Mouse (Mus musculus): ENCODE data around the gene Adipor2. TPM values are rescaled to one million over a fixed set of nuclear protein-coding genes. Genes with fewer than 3 reads are reported as not detected.

The Adipor2 gene
- polyA plus RNA-seq, 1 experiment from 2014 or later, result 101 TPM

- ATAC-seq, result no peak
- Histone ChIP-seq H3K27me3 (replicated peaks) (no peaks in the 10 kb centered on the region), H3K4me3 (replicated peaks) (no peak overlapping the region), H3K9ac (no peak overlapping the region), H3K4me1 (replicated peaks) (peaks cover 2% of the 10 kb centered on the region; the same call in 1 of the 2 replicates), H3K36me3 (no peaks in the 10 kb centered on the region), H3K27ac (peak overlapping the region; percentile 66), H3K4me2 (replicated peaks) (no peak overlapping the region), H3K9me3 (no peaks in the 10 kb centered on the region)
- 59% methylated on average over 7 of the region's 7 CpGs for WGBS
Measured at GRCm38 (mm10) chr6:119418392-119419251, 1.1 kb upstream of the Adipor2 start.

- Histone ChIP-seq H3K9ac (no peak overlapping the region), H3K4me2 (replicated peaks) (no peak overlapping the region), H3K4me3 (replicated peaks) (no peak overlapping the region), H3K27ac (0 out of 2 replicates have a peak overlapping the region, but pooled peaks have one; percentile 23), H3K4me1 (replicated peaks) (peaks cover 2% of the 10 kb centered on the region; the same call in 1 of the 2 replicates), H3K27me3 (replicated peaks) (no peaks in the 10 kb centered on the region), H3K36me3 (no peaks in the 10 kb centered on the region), H3K9me3 (no peaks in the 10 kb centered on the region)
- WGBS, result 75% methylated on average over 7 of the region's 7 CpGs
- ATAC-seq, result no peak
Measured at GRCm38 (mm10) chr6:119417821-119418220, 317 bp upstream of the Adipor2 start.

GRCm38 (mm10) chr6:119416643-119417042 is 861 bp downstream of the Adipor2 start:
- Histone ChIP-seq H3K4me3 (replicated peaks) (peak overlapping the region; percentile 28), H3K4me1 (replicated peaks) (peaks cover 2% of the 10 kb centered on the region; the same call in 1 of the 2 replicates), H3K27ac (0 out of 2 replicates have a peak overlapping the region, but pooled peaks have one; percentile 8), H3K9me3 (no peaks in the 10 kb centered on the region), H3K36me3 (no peaks in the 10 kb centered on the region), H3K27me3 (replicated peaks) (no peaks in the 10 kb centered on the region), H3K9ac (no peak overlapping the region), H3K4me2 (replicated peaks) (peak overlapping the region; percentile 39)
- no peak for ATAC-seq
- WGBS, result 57% methylated on average over 6 of the region's 6 CpGs

GRCm38 (mm10) chr6:119414262-119415043 is 3.1 kb downstream of the Adipor2 start:
- Histone ChIP-seq H3K27me3 (replicated peaks) (no peaks in the 10 kb centered on the region), H3K9ac (no peak overlapping the region), H3K9me3 (no peaks in the 10 kb centered on the region), H3K36me3 (no peaks in the 10 kb centered on the region), H3K4me3 (replicated peaks) (peak overlapping the region; percentile 9; the same call in 1 of the 2 replicates), H3K27ac (0 out of 2 replicates have a peak overlapping the region, but pooled peaks have one; percentile 22), H3K4me2 (replicated peaks) (peak overlapping the region; percentile 35; the same call in 1 of the 2 replicates), H3K4me1 (replicated peaks) (peaks cover 2% of the 10 kb centered on the region; the same call in 1 of the 2 replicates)
- ATAC-seq, result no peak
- WGBS, result 67% methylated on average over 15 of the region's 15 CpGs

- H3K4me3 ChIP-seq (replicated peaks), result no peak overlapping the region
- 84% methylated on average over 4 of the region's 4 CpGs for WGBS
- no peak overlapping the region for H3K4me2 ChIP-seq (replicated peaks)
- H3K27ac ChIP-seq, result no peak overlapping the region
- no peaks in the 10 kb centered on the region for H3K27me3 ChIP-seq (replicated peaks)
- no peaks in the 10 kb centered on the region for H3K36me3 ChIP-seq
- no peaks in the 10 kb centered on the region for H3K9me3 ChIP-seq
- no peak overlapping the region for H3K9ac ChIP-seq
- no peak for ATAC-seq
- 0 out of 2 replicates have a peak, but pooled peaks cover 3% of the 10 kb centered on the region for H3K4me1 ChIP-seq (replicated peaks)
Measured at GRCm38 (mm10) chr6:119412588-119412987, 4.9 kb downstream of the Adipor2 start.

GRCm38 (mm10) chr6:119411511-119411910 is 6.0 kb downstream of the Adipor2 start:
- Histone ChIP-seq H3K9me3 (no peaks in the 10 kb centered on the region), H3K9ac (no peak overlapping the region), H3K27me3 (replicated peaks) (no peaks in the 10 kb centered on the region), H3K36me3 (no peaks in the 10 kb centered on the region), H3K4me1 (replicated peaks) (0 out of 2 replicates have a peak, but pooled peaks cover 3% of the 10 kb centered on the region), H3K27ac (no peak overlapping the region), H3K4me3 (replicated peaks) (no peak overlapping the region), H3K4me2 (replicated peaks) (no peak overlapping the region)
- WGBS, result 88% methylated on average over 3 of the region's 3 CpGs
- no peak for ATAC-seq

GRCm38 (mm10) chr6:119409766-119410165 is 7.7 kb downstream of the Adipor2 start:
- 0 out of 2 replicates have a peak, but pooled peaks cover 3% of the 10 kb centered on the region for H3K4me1 ChIP-seq (replicated peaks)
- 59% methylated on average over 1 of the region's 1 CpGs for WGBS
- ATAC-seq, result peak; percentile 86
- H3K4me3 ChIP-seq (replicated peaks), result no peak overlapping the region
- H3K36me3 ChIP-seq, result no peaks in the 10 kb centered on the region
- no peaks in the 10 kb centered on the region for H3K27me3 ChIP-seq (replicated peaks)
- H3K27ac ChIP-seq, result peak overlapping the region; percentile 61
- no peak overlapping the region for H3K4me2 ChIP-seq (replicated peaks)
- no peaks in the 10 kb centered on the region for H3K9me3 ChIP-seq
- no peak overlapping the region for H3K9ac ChIP-seq

- Histone ChIP-seq H3K36me3 (no peaks in the 10 kb centered on the region), H3K27ac (peak overlapping the region; percentile 74; the same call in 1 of the 2 replicates)
Measured at GRCm38 (mm10) chr6:119408582-119408981, 8.9 kb downstream of the Adipor2 start.

GRCm38 (mm10) chr6:119407818-119408217 is 9.7 kb downstream of the Adipor2 start:
- peak overlapping the region; percentile 34; the same call in 1 of the 2 replicates for H3K4me2 ChIP-seq (replicated peaks)
- 0 out of 2 replicates have a peak, but pooled peaks cover 3% of the 10 kb centered on the region for H3K4me1 ChIP-seq (replicated peaks)
- peak; percentile 54 for ATAC-seq
- H3K4me3 ChIP-seq (replicated peaks), result no peak overlapping the region
- no peak overlapping the region for H3K9ac ChIP-seq
- H3K9me3 ChIP-seq, result no peaks in the 10 kb centered on the region
- no peaks in the 10 kb centered on the region for H3K36me3 ChIP-seq
- H3K27me3 ChIP-seq (replicated peaks), result no peaks in the 10 kb centered on the region
- H3K27ac ChIP-seq, result peak overlapping the region; percentile 74
- WGBS, result 43% methylated on average over 6 of the region's 6 CpGs

More at GRCm38 (mm10) chr6:119408582-119408981, 8.9 kb downstream of the Adipor2 start:
- WGBS, result 75% methylated on average over 9 of the region's 9 CpGs
- peak overlapping the region; percentile 34; the same call in 1 of the 2 replicates for H3K4me2 ChIP-seq (replicated peaks)
- no peak for ATAC-seq
- H3K27me3 ChIP-seq (replicated peaks), result no peaks in the 10 kb centered on the region
- H3K9ac ChIP-seq, result no peak overlapping the region
- no peak overlapping the region for H3K4me3 ChIP-seq (replicated peaks)
- 0 out of 2 replicates have a peak, but pooled peaks cover 3% of the 10 kb centered on the region for H3K4me1 ChIP-seq (replicated peaks)
- H3K9me3 ChIP-seq, result no peaks in the 10 kb centered on the region

GRCm38 (mm10) chr6:119406528-119406927 is 11.0 kb downstream of the Adipor2 start:
- ATAC-seq, result no peak
- no peak overlapping the region for H3K4me3 ChIP-seq (replicated peaks)
- WGBS, result 84% methylated on average over 8 of the region's 8 CpGs
- H3K9me3 ChIP-seq, result no peaks in the 10 kb centered on the region
- no peaks in the 10 kb centered on the region for H3K36me3 ChIP-seq
- H3K9ac ChIP-seq, result no peak overlapping the region
- 0 out of 2 replicates have a peak, but pooled peaks cover 3% of the 10 kb centered on the region for H3K4me1 ChIP-seq (replicated peaks)
- 0 out of 2 replicates have a peak overlapping the region, but pooled peaks have one; percentile 15 for H3K27ac ChIP-seq
- H3K4me2 ChIP-seq (replicated peaks), result no peak overlapping the region
- no peaks in the 10 kb centered on the region for H3K27me3 ChIP-seq (replicated peaks)

GRCm38 (mm10) chr6:119405310-119405709 is 12.2 kb downstream of the Adipor2 start:
- no peak overlapping the region for H3K4me2 ChIP-seq (replicated peaks)
- no peak for ATAC-seq

More at GRCm38 (mm10) chr6:119405310-119405709, 12.2 kb downstream of the Adipor2 start:
- H3K27ac ChIP-seq, result peak overlapping the region; percentile 6; the same call in 1 of the 2 replicates
- no peaks in the 10 kb centered on the region for H3K36me3 ChIP-seq
- H3K9ac ChIP-seq, result no peak overlapping the region
- H3K9me3 ChIP-seq, result no peaks in the 10 kb centered on the region
- 27% methylated on average over 7 of the region's 7 CpGs for WGBS
- 0 out of 2 replicates have a peak, but pooled peaks cover 3% of the 10 kb centered on the region for H3K4me1 ChIP-seq (replicated peaks)
- no peak overlapping the region for H3K4me3 ChIP-seq (replicated peaks)
- H3K27me3 ChIP-seq (replicated peaks), result no peaks in the 10 kb centered on the region
